ENCODE assay signal across 8 mouse cellular contexts in the genomic region with DNA sequence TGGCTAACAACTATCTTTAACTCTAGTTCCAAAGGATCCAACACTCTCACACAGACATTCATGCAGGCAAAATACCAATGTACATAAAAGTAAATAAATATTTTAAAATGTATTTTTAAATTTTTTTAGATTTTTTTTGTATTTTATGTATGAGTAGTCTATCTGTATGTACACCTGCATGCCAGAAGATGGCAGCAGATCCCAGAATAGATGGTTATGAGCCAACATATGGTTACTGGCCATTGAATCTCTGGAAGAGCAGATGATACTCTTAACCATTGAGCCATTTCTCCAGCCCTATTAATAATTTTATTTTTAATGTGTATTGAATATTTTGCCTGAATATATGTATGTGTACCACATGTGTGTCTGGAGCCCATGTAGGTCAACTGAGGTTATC. TPM values are rescaled to one million over a fixed set of nuclear protein-coding genes. Genes with fewer than 3 reads are reported as not detected.
A peak's percentile ranks its signal among the peaks of the same experiment; 100 is the strongest.
DNase-seq lines count a peak whose midpoint lies in the region.

No protein-coding gene starts in this region.

- DNase-seq in cerebellum, adult 8-10 months, result peak; percentile 20
- no peak for DNase-seq in cerebellum, postnatal 4 days (ENCODE audit: low spot score in 2 of 2)
- DNase-seq in left cerebral cortex, postnatal 4 days, result peak; percentile 23
- no peak for DNase-seq in left cerebral cortex, postnatal 36 days (ENCODE audit: low spot score in 2 of 2)
- peak; percentile 79 for DNase-seq in adipocyte (ENCODE audit: low spot score)
- DNase-seq in kidney, postnatal 4 days, result peak; percentile 47 to 58
- DNase-seq in telencephalon, adult 2 months (ENCODE audit: low read depth, low spot score), result peak; percentile 21
- DNase-seq in layer of hippocampus, adult 8-10 months (ENCODE audit: low spot score in 2 of 2), result no peak

- intact Hi-C loops in left cerebral cortex, postnatal 4 days (cut with DNase I), result no loop called here
- intact Hi-C loops in left cerebral cortex, postnatal 36 days (cut with DNase I), result no loop called here

RNA-seq across cellular contexts. Expression of a gene that starts 8.1 kb away (rescaled TPM):
- total RNA-seq in left cerebral cortex, postnatal 4 days (2021), result 10 to 100 TPM; 31.4 to 33.7 TPM
- 10 to 100 TPM; 40.9 to 43.9 TPM for total RNA-seq in left cerebral cortex, postnatal 36 days (2021)
- 10 to 100 TPM; 36.9 to 41.8 (median 38.5) TPM for total RNA-seq in layer of hippocampus, adult 8-10 months (2022)

RNA-seq across cellular contexts. Expression of a gene that starts 8.7 kb away (rescaled TPM):
- total RNA-seq in left cerebral cortex, postnatal 4 days (2021), result 1 to 10 TPM; 8.5 to 9.9 TPM
- total RNA-seq in left cerebral cortex, postnatal 36 days (2021), result 1 to 10 TPM; 1.1 TPM
- 1 to 10 TPM in 2 of 4 experiments, under 1 TPM in 2; 0.67 to 2.4 (median 1.1) TPM for total RNA-seq in layer of hippocampus, adult 8-10 months (2022)

RNA-seq across cellular contexts. Expression of a gene that starts 17.0 kb away (rescaled TPM):
- total RNA-seq in left cerebral cortex, postnatal 4 days (2021), result not detected
- total RNA-seq in left cerebral cortex, postnatal 36 days (2021), result not detected
- total RNA-seq in layer of hippocampus, adult 8-10 months (2022), result under 1 TPM in 1 of 4 experiments, not detected in 3; 0.16 TPM

RNA-seq across cellular contexts. Expression of a gene that starts 30.1 kb away (rescaled TPM):
- 10 to 100 TPM; 15.9 to 16.9 TPM for total RNA-seq in left cerebral cortex, postnatal 4 days (2021)
- total RNA-seq in left cerebral cortex, postnatal 36 days (2021), result 10 to 100 TPM; 13.1 to 13.9 TPM
- 10 to 100 TPM; 14.5 to 20.7 (median 16.5) TPM for total RNA-seq in layer of hippocampus, adult 8-10 months (2022)

RNA-seq across cellular contexts. Expression of a gene that starts 38.5 kb away (rescaled TPM):
- 100 to 1,000 TPM; 390 to 395 TPM for total RNA-seq in left cerebral cortex, postnatal 4 days (2021)
- 100 to 1,000 TPM; 374 to 425 TPM for total RNA-seq in left cerebral cortex, postnatal 36 days (2021)
- 100 to 1,000 TPM; 400 to 493 (median 445) TPM for total RNA-seq in layer of hippocampus, adult 8-10 months (2022)

Comparison
In these comparisons a context has a peak if more than half of its experiments do, and no peak if none do; other contexts are left out.
1. DNase-seq: peak in cerebellum, adult 8-10 months (single experiment), left cerebral cortex, postnatal 4 days (single experiment), adipocyte (single experiment), kidney, postnatal 4 days (2 of 2) and telencephalon, adult 2 months (single experiment); none in cerebellum, postnatal 4 days (0 of 2), left cerebral cortex, postnatal 36 days (0 of 2) and layer of hippocampus, adult 8-10 months (0 of 2).